Mouse (Mus musculus): ENCODE results near the gene Arsa.

- no peak for TF ChIP-seq CTCF (IDR thresholded peaks at IDR 0.05; ENCODE audit: borderline replicate concordance, control insufficient read depth, extremely low read depth, insufficient read depth, low read length, poor library complexity)
- TF ChIP-seq POLR2A (IDR thresholded peaks at IDR 0.05; ENCODE audit: control insufficient read depth, extremely low read depth, insufficient read depth, low read length, poor library complexity) = no peak
Measured at GRCm38 (mm10) chr15:89507751-89508150, 30.5 kb upstream of the Arsa start.

All from thymus, adult 2 months (tissue).